Mouse (Mus musculus) stomach, embryonic 14.5 days (tissue): ENCODE data around the gene Nr2e1. TPM values are rescaled to one million over a fixed set of nuclear protein-coding genes. Genes with fewer than 3 reads are reported as not detected.

Experiments used
- ATAC-seq: fragments of 200-750 bp; cut with Nextera tagmentation; 2 replicates; pipeline ENCODE4 v1.8.0; 2017; ENCODE audit warnings: low read depth, moderate TSS enrichment; ENCODE audit not compliant: insufficient number of reproducible peaks, insufficient read depth, low FRiP score
- H3K27ac ChIP-seq: fragments of 300-500 bp; sonication (generic); 2 replicates; pipeline ENCODE4 v1.5.1; 2014; ENCODE audit warnings: mild to moderate bottlenecking, low read length, moderate library complexity, mixed read lengths
- H3K27me3 ChIP-seq: fragments of 300-500 bp; sonication (generic); 2 replicates; pipeline ENCODE4 v1.6.1; 2014; ENCODE audit warnings: low read length, control low read depth, mixed read lengths; ENCODE audit not compliant: control insufficient read depth, insufficient read depth
- H3K36me3 ChIP-seq: fragments of 300-500 bp; sonication (generic); 2 replicates; pipeline ENCODE4 v1.6.1; 2014; ENCODE audit warnings: mild to moderate bottlenecking, control low read depth, low read length, moderate library complexity, mixed read lengths; ENCODE audit not compliant: control insufficient read depth, insufficient read depth
- H3K4me1 ChIP-seq: fragments of 300-500 bp; sonication (generic); 2 replicates; pipeline ENCODE4 v1.6.1; 2014; ENCODE audit warnings: low read length, control low read depth, mixed read lengths; ENCODE audit not compliant: control insufficient read depth, insufficient read depth
- H3K4me2 ChIP-seq: fragments of 300-500 bp; sonication (generic); replicated peaks from 2 replicates; pipeline ENCODE4 v1.6.1; 2014; ENCODE audit warnings: low read depth, low read length, control low read depth
- H3K4me3 ChIP-seq: fragments of 300-500 bp; sonication (generic); 2 replicates; pipeline ENCODE4 v1.5.1; 2014; ENCODE audit warnings: low read depth, low read length, control low read depth
- H3K9ac ChIP-seq: fragments of 300-500 bp; sonication (generic); replicated peaks from 2 replicates; pipeline ENCODE4 v1.6.1; 2014; ENCODE audit warnings: low read depth, mild to moderate bottlenecking, control low read depth, low read length, moderate library complexity, mixed read lengths
- H3K9me3 ChIP-seq: fragments of 300-500 bp; sonication (generic); 2 replicates; pipeline ENCODE4 v1.6.1; 2016; ENCODE audit warnings: low read depth, low read length, control low read depth; ENCODE audit not compliant: control insufficient read depth
- WGBS: fragments of 180-500 bp; shearing (Covaris S2); extraction: QIAGEN DNeasy Blood & Tissue Kit; methylation state at CpG from one replicate; pipeline ENCODE4 v1.1.7; 2014; 5-methylcytosine and 5-hydroxymethylcytosine counted together
- polyA plus RNA-seq: library from polyadenylated mRNA; unstranded; fragments of >200 nt; fragmentation: Nextera tagmentation; extraction: Ambion mirVana; gene quantifications from 2 replicates; pipeline ENCODE4 v1.2.1, GENCODE M21; 2014

Nr2e1 gene
- polyA plus RNA-seq, 1 experiment from 2014 or later = not detected

DNA sequence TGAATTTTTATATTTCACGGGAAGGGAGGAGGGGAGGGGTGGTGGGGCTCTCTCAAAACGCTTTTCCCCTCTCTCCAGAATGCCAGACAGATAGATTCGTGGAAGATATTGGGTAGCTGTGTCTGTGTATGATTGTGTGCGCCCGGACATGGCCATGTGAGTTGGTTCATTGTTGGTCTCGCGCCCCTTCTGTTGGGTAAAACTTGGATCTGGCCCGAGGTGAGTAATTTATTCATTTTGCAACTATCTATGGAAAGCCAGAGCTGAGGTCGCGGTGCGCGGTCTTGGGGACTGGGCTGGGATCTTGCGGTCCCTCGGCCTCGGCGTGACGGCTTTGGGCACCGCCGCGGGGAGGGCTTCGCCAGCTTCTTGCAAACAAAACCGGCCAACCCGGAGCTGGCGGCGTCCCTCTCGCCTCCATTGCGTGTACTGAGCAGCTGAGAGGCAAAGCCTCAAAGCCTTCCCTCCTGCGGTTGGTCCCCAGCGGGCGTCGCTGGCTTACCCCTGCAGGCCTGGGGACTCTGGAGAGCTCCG is 537 bp upstream of the Nr2e1 start:
- Histone ChIP-seq H3K36me3 (no peaks in the 10 kb centered on the region), H3K4me3 (peak overlapping the region; percentile 2; the same call in 1 of the 2 replicates), H3K27me3 (peaks cover 82% of the 10 kb centered on the region), H3K9ac (no peak overlapping the region), H3K4me1 (0 out of 2 replicates have a peak, but pooled peaks cover 2% of the 10 kb centered on the region), H3K4me2 (no peak overlapping the region), H3K9me3 (no peaks in the 10 kb centered on the region), H3K27ac (no peak overlapping the region)
- no peak for ATAC-seq
- WGBS = under 1% methylated on average over 32 of the region's 32 CpGs

DNA sequence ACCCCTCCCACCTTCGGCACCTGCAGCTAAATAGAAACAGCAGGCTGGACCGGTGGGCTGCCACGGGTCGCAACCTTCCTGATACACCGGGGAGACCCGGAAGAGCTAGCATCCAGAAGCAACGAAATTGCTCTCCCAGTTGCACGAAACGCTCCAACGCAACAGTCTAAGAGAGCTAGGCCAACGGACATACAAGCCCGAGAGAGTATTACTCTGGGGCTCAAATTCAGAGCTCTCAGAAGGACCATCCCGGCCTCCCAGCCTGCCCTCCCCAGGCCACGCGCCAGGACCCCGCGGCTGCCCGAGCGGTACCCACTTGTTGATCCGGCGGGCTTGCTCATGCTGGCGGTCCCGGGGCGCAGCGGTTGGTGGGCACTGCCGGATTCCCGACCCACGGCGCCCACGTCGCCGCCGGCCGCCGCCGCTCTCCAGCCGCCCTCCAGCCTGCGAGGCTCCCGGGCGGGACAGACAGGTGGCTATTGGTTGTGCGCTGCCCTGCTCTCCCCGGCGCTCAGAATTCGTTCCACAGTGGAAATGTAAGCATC is 794 bp downstream of the Nr2e1 start:
- Histone ChIP-seq H3K9me3 (no peaks in the 10 kb centered on the region), H3K4me3 (0 out of 2 replicates have a peak overlapping the region, but pooled peaks have one; percentile 9), H3K27me3 (peaks cover 83% of the 10 kb centered on the region), H3K27ac (no peak overlapping the region), H3K4me2 (no peak overlapping the region), H3K36me3 (no peaks in the 10 kb centered on the region), H3K4me1 (0 out of 2 replicates have a peak, but pooled peaks cover 2% of the 10 kb centered on the region), H3K9ac (no peak overlapping the region)
- under 1% methylated on average over 44 of the region's 44 CpGs for whole genome bisulfite sequencing
- ATAC-seq = no peak

DNA sequence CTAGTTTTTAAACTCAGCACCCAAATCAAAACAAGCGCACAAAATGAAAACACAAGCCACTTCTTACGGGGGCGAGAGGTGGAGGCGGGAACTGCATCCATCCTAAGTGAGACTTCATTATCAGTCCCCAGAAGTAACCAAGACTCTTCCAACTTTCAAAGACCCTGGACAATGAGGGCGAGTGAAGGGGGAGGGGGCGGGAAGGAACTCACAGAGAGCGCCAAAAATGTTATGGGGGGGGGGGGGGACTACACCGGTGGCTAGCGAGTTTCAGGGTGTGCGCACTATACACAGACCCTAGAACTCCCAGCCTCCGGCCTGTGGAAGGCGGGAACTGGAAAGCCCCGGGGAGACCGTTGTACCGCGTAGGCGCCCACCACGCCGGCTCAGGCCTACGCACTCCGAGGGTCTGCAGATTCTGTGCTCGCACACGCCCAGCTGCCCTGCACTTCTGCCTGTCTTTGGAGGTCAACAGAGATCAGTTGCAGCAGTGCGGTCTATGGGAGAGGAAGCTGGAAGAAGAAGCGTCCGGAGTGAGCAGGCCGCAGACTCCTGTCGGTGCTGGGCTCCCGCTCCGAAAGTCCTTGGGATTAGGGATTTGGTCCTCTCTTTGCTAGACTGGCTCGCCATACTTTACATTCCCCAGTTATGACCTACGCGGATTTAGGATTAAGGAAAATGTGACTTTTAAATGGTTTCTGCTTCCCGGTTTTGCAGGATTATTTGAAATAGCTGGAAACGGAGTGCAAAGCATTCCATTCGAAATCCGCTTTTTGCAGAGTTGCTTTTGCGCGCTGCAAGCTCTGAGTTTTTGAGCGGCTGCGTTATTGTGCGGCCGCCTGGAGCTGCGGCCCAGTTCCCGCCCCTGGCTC is 1.5 kb downstream of the Nr2e1 start:
- Histone ChIP-seq H3K4me1 (0 out of 2 replicates have a peak, but pooled peaks cover 2% of the 10 kb centered on the region), H3K4me3 (no peak overlapping the region)
- ATAC-seq = no peak

DNA sequence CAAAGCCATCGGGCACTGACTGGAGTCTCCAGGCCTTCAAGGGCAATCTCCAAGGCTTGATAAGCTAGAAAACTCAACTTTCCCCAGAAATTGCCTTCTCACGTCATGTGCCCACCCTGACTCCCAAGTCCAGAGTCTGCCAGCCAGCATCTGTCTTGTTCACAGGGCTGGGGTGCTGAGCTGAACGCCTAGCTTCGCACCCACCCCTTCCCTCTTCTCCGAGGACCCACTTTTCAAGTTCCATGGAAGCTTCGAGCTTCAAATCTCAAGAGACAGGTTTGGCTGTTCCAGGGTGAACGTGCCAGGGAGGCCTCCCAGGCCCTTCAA is 2.5 kb downstream of the Nr2e1 start:
- Histone ChIP-seq H3K27ac (no peak overlapping the region), H3K4me3 (no peak overlapping the region), H3K9me3 (no peaks in the 10 kb centered on the region), H3K27me3 (peaks cover 84% of the 10 kb centered on the region), H3K9ac (no peak overlapping the region), H3K4me1 (0 out of 2 replicates have a peak, but pooled peaks cover 2% of the 10 kb centered on the region), H3K36me3 (no peaks in the 10 kb centered on the region), H3K4me2 (no peak overlapping the region)
- no peak for ATAC-seq
- 6% methylated on average over 7 of the region's 7 CpGs for WGBS

More for the DNA sequence above, 1.5 kb downstream of the Nr2e1 start:
- Histone ChIP-seq H3K27ac (no peak overlapping the region), H3K9ac (no peak overlapping the region), H3K27me3 (peaks cover 83% of the 10 kb centered on the region), H3K9me3 (no peaks in the 10 kb centered on the region), H3K36me3 (no peaks in the 10 kb centered on the region), H3K4me2 (no peak overlapping the region)
- WGBS = 2% methylated on average over 44 of the region's 45 CpGs

DNA sequence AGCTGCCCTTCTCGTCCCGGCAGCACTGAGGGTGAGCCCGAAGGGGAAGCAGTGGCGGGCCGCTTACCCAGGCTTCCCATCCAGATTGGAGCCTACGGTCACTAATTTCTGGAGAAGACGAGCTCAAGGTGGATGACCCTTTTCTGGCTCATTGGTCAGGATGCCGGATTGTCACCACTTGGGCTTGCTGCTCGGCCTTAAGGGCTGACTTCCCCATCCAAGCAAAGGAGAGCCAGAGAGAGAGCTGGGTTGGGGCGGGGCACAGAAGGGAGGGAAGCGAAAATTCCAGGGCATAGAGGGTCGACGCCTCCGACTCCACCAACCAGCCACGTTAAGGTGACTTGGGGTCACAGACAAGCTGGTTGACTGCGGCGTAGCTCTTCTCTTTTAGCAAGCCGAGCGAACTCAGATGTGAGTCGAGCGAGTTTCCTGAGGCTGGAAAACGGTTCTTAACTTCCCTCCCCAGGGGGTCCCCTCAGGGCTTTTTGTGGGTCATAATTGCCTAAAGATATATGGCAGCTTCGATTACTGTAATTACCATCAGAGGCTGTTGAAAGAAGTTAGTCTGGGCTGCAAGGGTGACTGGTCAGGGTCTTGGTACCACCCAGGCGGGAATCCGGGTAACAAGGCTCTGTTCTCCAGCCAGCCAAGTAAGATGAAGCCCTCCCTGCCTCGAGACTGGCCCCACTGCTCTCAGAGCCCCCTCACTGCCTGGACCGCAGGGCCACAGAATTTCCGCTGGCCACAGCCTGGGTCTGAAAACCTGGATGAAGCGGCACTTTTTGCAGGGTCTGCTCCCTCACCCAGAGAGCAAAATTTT is 3.1 kb downstream of the Nr2e1 start:
- H3K27ac ChIP-seq = no peak overlapping the region
- H3K4me2 ChIP-seq = no peak overlapping the region
- H3K36me3 ChIP-seq = no peaks in the 10 kb centered on the region
- no peak for ATAC-seq
- H3K9ac ChIP-seq = no peak overlapping the region
- no peaks in the 10 kb centered on the region for H3K9me3 ChIP-seq
- H3K4me3 ChIP-seq = no peak overlapping the region
- H3K4me1 ChIP-seq = 0 out of 2 replicates have a peak, but pooled peaks cover 2% of the 10 kb centered on the region
- H3K27me3 ChIP-seq = peaks cover 86% of the 10 kb centered on the region
- 1% methylated on average over 29 of the region's 29 CpGs for WGBS

DNA sequence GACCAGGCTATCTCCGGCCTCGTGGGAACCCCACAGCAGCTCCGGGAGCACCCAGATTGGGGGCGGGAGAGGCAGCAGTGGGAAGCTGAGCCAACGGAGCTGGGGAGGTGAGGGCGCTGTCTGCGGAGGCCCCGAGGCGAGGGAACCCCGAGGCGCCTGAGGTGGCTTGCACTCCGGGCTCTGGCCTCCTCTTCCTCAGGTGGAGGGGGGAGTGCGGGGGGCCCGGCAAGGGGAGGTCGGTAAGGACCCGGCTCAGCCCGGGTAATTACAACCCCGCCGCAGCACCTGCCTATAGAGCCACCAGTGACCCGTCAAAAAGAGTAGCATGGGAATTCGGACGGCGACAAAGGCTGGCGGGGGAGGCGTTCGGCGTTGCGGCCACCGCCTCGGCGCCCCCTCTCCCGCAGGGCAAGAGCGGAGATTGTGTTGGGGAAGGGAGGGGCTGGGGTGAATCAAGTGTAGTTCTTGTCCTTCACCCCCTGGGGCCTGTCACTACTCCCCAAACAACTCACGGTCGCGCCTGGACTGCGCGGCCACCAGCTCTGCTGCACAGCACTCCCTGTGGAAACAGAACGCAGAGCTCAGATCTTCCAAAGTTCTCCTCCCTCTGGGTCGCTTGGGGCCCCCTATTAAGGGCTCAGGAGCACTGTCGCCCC is 3.8 kb downstream of the Nr2e1 start:
- Histone ChIP-seq H3K36me3 (no peaks in the 10 kb centered on the region), H3K4me3 (no peak overlapping the region), H3K9me3 (no peaks in the 10 kb centered on the region), H3K27ac (no peak overlapping the region), H3K4me2 (no peak overlapping the region), H3K4me1 (0 out of 2 replicates have a peak, but pooled peaks cover 2% of the 10 kb centered on the region), H3K27me3 (peaks cover 86% of the 10 kb centered on the region), H3K9ac (no peak overlapping the region)
- WGBS = 1% methylated on average over 35 of the region's 41 CpGs
- no peak for ATAC-seq

DNA sequence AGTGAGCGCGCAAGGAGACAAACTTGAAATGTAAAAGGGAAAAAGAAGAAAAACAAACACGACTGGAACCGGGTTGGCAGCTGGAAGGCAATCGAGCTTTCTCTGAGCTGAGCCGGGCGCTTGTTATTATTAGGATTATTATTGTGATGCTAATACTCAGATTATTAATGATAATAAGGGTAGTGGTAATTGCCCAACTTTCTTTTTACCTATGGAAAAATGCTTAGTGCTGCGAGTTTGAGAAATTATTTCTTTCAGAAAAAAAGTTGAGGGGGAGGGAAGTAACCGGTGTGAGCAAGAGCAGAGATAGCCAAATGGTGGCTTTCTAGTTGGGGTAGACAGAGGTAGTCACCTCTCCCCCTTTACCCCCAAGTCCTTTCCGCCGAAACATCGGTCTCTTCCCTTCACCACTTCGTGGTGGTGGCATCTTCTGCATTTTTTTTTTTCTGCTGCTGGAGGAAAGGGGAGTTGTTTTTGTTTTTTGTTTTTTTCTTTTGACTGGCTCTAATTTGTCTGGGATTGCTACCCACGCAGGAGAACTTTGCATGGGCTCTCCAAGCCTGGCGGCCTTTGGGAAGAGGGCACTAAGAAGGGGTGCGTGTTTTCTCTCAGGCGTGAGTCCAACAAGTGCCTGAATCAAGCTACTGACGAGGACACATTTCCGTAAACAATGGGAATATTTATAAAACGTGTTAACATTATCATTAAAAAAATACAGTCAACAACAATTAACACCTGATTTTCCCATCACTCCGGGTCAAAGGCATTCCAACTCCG is 4.5 kb downstream of the Nr2e1 start:
- H3K27me3 ChIP-seq = peaks cover 86% of the 10 kb centered on the region

More for the DNA sequence above, 4.5 kb downstream of the Nr2e1 start:
- Histone ChIP-seq H3K9me3 (no peaks in the 10 kb centered on the region), H3K4me2 (no peak overlapping the region), H3K27ac (no peak overlapping the region), H3K4me3 (no peak overlapping the region), H3K4me1 (0 out of 2 replicates have a peak, but pooled peaks cover 2% of the 10 kb centered on the region), H3K9ac (no peak overlapping the region), H3K36me3 (no peaks in the 10 kb centered on the region)
- no peak for ATAC-seq
- WGBS = 1% methylated on average over 22 of the region's 22 CpGs
